Mouse (Mus musculus): ENCODE measurements around the gene Pla2g6. TPM values are rescaled to one million over a fixed set of nuclear protein-coding genes. Genes with fewer than 3 reads are reported as not detected.

Gene Pla2g6
- polyA plus RNA-seq, 1 experiment from 2014 or later = 15.6 TPM

DNA sequence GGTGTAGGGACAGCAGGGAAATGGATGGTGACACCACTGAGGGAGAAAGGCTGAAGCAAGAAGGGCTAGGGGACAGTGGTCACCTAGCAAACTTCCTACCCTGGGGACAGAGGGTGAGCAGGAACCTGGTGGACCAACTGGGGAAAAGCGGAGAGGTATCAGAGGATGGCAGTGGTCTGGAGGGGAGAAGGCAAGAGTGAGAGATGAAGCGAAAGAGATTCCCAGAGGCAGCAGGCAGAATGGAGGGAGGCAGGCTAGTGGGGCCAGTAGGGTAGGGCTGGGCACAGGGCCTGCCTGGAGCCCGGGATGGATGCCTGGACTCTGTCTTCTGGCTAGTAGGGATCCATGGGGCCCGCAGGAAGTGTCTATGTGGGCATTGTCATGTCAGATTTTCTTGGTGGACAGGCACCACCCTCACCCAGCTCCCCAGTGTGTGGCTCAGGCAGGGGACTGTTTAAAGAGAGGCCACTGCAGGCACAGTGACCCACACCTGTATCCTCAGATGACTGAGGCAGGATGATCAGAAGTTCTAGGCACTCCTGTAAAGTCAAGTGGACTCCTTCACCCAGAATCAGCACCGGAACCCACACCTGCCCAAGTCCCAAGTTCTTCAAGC lies 25.6 kb upstream of the Pla2g6 start:
- H3K27me3 ChIP-seq (ENCODE audit: control insufficient read depth, insufficient read depth, low read length) = no peaks in the 10 kb centered on the region
- WGBS = 82% methylated on average over 5 of the region's 5 CpGs
- no peak overlapping the region for H3K9ac ChIP-seq (ENCODE audit: low read length)
- H3K4me2 ChIP-seq (ENCODE audit: low read depth, low read length) = no peak overlapping the region
- no peaks in the 10 kb centered on the region for H3K9me3 ChIP-seq (replicated peaks; ENCODE audit: control insufficient read depth, low read length)
- H3K36me3 ChIP-seq (ENCODE audit: control insufficient read depth, insufficient read depth, low read length) = no peaks in the 10 kb centered on the region
- H3K27ac ChIP-seq (ENCODE audit: low read length) = no peak overlapping the region
- H3K4me3 ChIP-seq (replicated peaks; ENCODE audit: low read length) = no peak overlapping the region
- H3K4me1 ChIP-seq (ENCODE audit: control insufficient read depth, insufficient read depth, low read length) = peaks cover 57% of the 10 kb centered on the region
- no peak for ATAC-seq (ENCODE audit: insufficient read depth, low FRiP score)

DNA sequence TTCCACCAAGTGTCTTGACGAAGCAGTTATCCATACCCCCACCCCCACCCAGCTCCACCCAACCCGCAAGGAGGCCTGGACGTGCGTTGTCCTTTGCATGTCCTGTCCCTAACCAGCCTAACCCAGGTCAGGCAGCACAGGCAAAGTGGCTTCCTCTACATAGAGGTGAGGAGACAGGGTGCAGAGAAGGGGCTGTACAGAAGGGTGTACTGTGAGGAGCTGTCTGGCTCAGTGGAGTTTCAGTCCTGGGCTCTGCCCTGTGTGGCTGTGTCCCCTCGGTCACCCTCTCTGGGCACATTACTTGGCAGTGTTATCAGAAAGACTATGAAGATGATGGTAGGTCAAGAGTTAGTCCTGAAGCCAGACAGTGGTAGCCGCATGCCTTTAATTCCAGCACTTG lies 24.3 kb upstream of the Pla2g6 start:
- H3K27me3 ChIP-seq (ENCODE audit: control insufficient read depth, insufficient read depth, low read length) = no peaks in the 10 kb centered on the region
- no peak overlapping the region for H3K27ac ChIP-seq (ENCODE audit: low read length)
- no peak overlapping the region for H3K4me2 ChIP-seq (ENCODE audit: low read depth, low read length)
- 76% methylated on average over 6 of the region's 6 CpGs for WGBS
- no peak for ATAC-seq (ENCODE audit: insufficient read depth, low FRiP score)
- peaks cover 53% of the 10 kb centered on the region for H3K4me1 ChIP-seq (ENCODE audit: control insufficient read depth, insufficient read depth, low read length)
- peak overlapping the region; percentile 42 for H3K9ac ChIP-seq (ENCODE audit: low read length)
- no peaks in the 10 kb centered on the region for H3K9me3 ChIP-seq (replicated peaks; ENCODE audit: control insufficient read depth, low read length)
- H3K36me3 ChIP-seq (ENCODE audit: control insufficient read depth, insufficient read depth, low read length) = no peaks in the 10 kb centered on the region
- no peak overlapping the region for H3K4me3 ChIP-seq (replicated peaks; ENCODE audit: low read length)

GRCm38 (mm10) chr15:79351331-79351767 lies 23.2 kb upstream of the Pla2g6 start:
- Histone ChIP-seq H3K27me3 (ENCODE audit: control insufficient read depth, insufficient read depth, low read length) (no peaks in the 10 kb centered on the region), H3K4me2 (ENCODE audit: low read depth, low read length) (peak overlapping the region; percentile 33; the same call in 1 of the 2 replicates), H3K9ac (ENCODE audit: low read length) (peak overlapping the region; percentile 59), H3K9me3 (replicated peaks; ENCODE audit: control insufficient read depth, low read length) (no peaks in the 10 kb centered on the region), H3K27ac (ENCODE audit: low read length) (peak overlapping the region; percentile 66; the same call in 1 of the 2 replicates), H3K4me3 (replicated peaks; ENCODE audit: low read length) (0 out of 2 replicates have a peak overlapping the region, but pooled peaks have one; percentile 1), H3K4me1 (ENCODE audit: control insufficient read depth, insufficient read depth, low read length) (peaks cover 52% of the 10 kb centered on the region), H3K36me3 (ENCODE audit: control insufficient read depth, insufficient read depth, low read length) (no peaks in the 10 kb centered on the region)
- 19% methylated on average over 15 of the region's 15 CpGs for WGBS
- ATAC-seq (ENCODE audit: insufficient read depth, low FRiP score) = no peak

DNA sequence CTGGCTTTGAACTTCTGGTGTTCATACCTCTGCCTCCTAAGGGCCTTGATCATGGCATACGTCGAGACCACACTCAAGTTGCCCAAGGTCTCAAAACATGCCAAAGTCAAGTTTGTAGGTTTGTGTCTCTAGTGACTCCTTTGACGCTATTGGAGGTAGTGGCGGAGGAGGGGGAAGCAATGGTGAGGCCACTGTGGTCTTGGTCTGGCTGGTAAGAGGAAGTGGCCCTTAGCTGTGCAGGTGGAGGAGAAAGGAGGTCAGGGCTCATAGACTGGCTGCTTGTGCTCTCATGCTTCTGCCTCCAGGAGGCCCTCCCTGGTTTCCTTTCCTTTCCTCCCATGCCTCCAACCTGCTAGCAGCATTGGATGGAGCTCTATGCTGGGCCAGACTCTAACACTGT lies 22.7 kb upstream of the Pla2g6 start:
- Histone ChIP-seq H3K27ac (ENCODE audit: low read length) (peak overlapping the region; percentile 66; the same call in 1 of the 2 replicates), H3K4me1 (ENCODE audit: control insufficient read depth, insufficient read depth, low read length) (peaks cover 53% of the 10 kb centered on the region), H3K4me3 (replicated peaks; ENCODE audit: low read length) (0 out of 2 replicates have a peak overlapping the region, but pooled peaks have one; percentile 1), H3K27me3 (ENCODE audit: control insufficient read depth, insufficient read depth, low read length) (no peaks in the 10 kb centered on the region), H3K9me3 (replicated peaks; ENCODE audit: control insufficient read depth, low read length) (no peaks in the 10 kb centered on the region), H3K36me3 (ENCODE audit: control insufficient read depth, insufficient read depth, low read length) (no peaks in the 10 kb centered on the region), H3K4me2 (ENCODE audit: low read depth, low read length) (peak overlapping the region; percentile 33; the same call in 1 of the 2 replicates), H3K9ac (ENCODE audit: low read length) (peak overlapping the region; percentile 59)
- WGBS = 90% methylated on average over 4 of the region's 4 CpGs
- ATAC-seq (ENCODE audit: insufficient read depth, low FRiP score) = no peak

DNA sequence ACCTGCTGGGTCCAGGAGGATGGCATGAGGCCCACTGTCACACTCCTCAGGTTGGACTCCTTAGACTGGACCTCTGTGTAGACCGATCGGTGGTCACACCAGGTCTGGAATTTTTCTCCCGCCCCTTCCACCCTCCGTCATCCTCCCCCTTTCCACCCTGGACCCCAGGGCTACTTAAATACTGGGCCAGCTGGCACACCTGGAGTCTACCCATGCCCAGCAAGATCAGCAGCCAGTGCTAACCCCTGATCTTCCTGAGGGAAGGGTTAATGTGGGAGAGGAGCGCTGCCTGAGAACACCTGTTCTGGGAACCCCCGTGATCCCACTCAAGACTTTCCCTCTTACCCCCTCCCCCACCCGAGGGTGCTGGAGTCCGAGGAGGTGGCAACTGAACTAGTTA lies 20.5 kb upstream of the Pla2g6 start:
- Histone ChIP-seq H3K9ac (ENCODE audit: low read length) (peak overlapping the region; percentile 93), H3K27ac (ENCODE audit: low read length) (peak overlapping the region; percentile 100), H3K4me2 (ENCODE audit: low read depth, low read length) (peak overlapping the region; percentile 79), H3K9me3 (replicated peaks; ENCODE audit: control insufficient read depth, low read length) (no peaks in the 10 kb centered on the region), H3K4me3 (replicated peaks; ENCODE audit: low read length) (peak overlapping the region; percentile 76), H3K36me3 (ENCODE audit: control insufficient read depth, insufficient read depth, low read length) (no peaks in the 10 kb centered on the region), H3K27me3 (ENCODE audit: control insufficient read depth, insufficient read depth, low read length) (no peaks in the 10 kb centered on the region), H3K4me1 (ENCODE audit: control insufficient read depth, insufficient read depth, low read length) (peaks cover 42% of the 10 kb centered on the region)
- no peak for ATAC-seq (ENCODE audit: insufficient read depth, low FRiP score)
- 42% methylated on average over 8 of the region's 8 CpGs for WGBS

GRCm38 (mm10) chr15:79347845-79348506 lies 19.8 kb upstream of the Pla2g6 start:
- Histone ChIP-seq H3K9me3 (replicated peaks; ENCODE audit: control insufficient read depth, low read length) (no peaks in the 10 kb centered on the region), H3K36me3 (ENCODE audit: control insufficient read depth, insufficient read depth, low read length) (no peaks in the 10 kb centered on the region), H3K4me3 (replicated peaks; ENCODE audit: low read length) (peak overlapping the region; percentile 76), H3K4me2 (ENCODE audit: low read depth, low read length) (peak overlapping the region; percentile 79), H3K27ac (ENCODE audit: low read length) (peak overlapping the region; percentile 100), H3K27me3 (ENCODE audit: control insufficient read depth, insufficient read depth, low read length) (no peaks in the 10 kb centered on the region), H3K9ac (ENCODE audit: low read length) (peak overlapping the region; percentile 93), H3K4me1 (ENCODE audit: control insufficient read depth, insufficient read depth, low read length) (peaks cover 46% of the 10 kb centered on the region)
- ATAC-seq (ENCODE audit: insufficient read depth, low FRiP score) = peak; percentile 86
- under 1% methylated on average over 46 of the region's 46 CpGs for WGBS

- H3K27ac ChIP-seq (ENCODE audit: low read length) = peak overlapping the region; percentile 100
- peak; percentile 77 for ATAC-seq (ENCODE audit: insufficient read depth, low FRiP score)
- H3K4me3 ChIP-seq (replicated peaks; ENCODE audit: low read length) = peak overlapping the region; percentile 76
- peaks cover 44% of the 10 kb centered on the region for H3K4me1 ChIP-seq (ENCODE audit: control insufficient read depth, insufficient read depth, low read length)
- H3K36me3 ChIP-seq (ENCODE audit: control insufficient read depth, insufficient read depth, low read length) = no peaks in the 10 kb centered on the region
- no peaks in the 10 kb centered on the region for H3K9me3 ChIP-seq (replicated peaks; ENCODE audit: control insufficient read depth, low read length)
- WGBS = under 1% methylated on average over 61 of the region's 61 CpGs
- H3K27me3 ChIP-seq (ENCODE audit: control insufficient read depth, insufficient read depth, low read length) = no peaks in the 10 kb centered on the region
- H3K9ac ChIP-seq (ENCODE audit: low read length) = peak overlapping the region; percentile 93
- H3K4me2 ChIP-seq (ENCODE audit: low read depth, low read length) = peak overlapping the region; percentile 79
These were observed 19.1 kb upstream of the Pla2g6 start for GRCm38 (mm10) chr15:79347165-79347844.

DNA sequence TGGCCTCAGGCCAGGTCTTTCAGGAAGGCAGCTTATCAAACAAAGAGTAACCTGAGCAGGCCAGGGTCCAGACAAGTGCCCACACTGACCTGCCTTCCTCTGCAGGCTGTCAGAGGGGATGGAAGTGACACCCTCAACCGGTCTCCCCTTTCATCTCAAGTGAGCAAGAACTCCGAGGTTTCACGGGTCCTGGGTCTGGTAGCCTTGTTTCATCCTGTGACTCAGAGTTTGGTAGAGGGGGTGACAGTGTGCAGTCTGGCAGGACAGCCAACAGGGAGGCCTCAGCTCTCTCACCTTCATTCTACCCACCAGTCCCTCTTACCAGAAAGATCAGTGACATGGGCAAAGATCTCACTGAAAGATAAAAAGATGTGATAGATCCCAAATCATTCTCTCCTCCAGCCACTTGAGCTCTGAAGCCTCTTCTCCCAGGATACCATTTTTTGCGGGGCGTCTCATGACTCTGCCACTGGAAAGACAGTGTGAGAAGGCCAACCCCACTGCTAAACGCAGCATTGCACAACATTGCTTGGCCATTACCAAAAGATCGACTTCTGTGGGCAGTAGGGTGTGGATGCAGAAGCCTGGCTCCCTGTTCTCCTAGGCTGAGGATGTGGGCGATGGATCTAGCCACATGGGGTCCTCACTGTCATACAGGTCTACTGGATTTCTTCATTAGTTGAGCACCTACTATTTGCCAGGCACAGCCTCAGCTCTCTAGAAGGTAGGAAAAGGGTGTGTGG lies 18.0 kb upstream of the Pla2g6 start, which contains the start of gene Maff:
TSS of gene Maff (plus strand) at position 571 of the 743 bp plus-strand sequence.
- Histone ChIP-seq H3K36me3 (ENCODE audit: control insufficient read depth, insufficient read depth, low read length) (no peaks in the 10 kb centered on the region), H3K9me3 (replicated peaks; ENCODE audit: control insufficient read depth, low read length) (no peaks in the 10 kb centered on the region), H3K27me3 (ENCODE audit: control insufficient read depth, insufficient read depth, low read length) (no peaks in the 10 kb centered on the region), H3K4me2 (ENCODE audit: low read depth, low read length) (peak within 1 kb of the TSS; percentile 79), H3K4me3 (replicated peaks; ENCODE audit: low read length) (peak within 1 kb of the TSS; percentile 76), H3K4me1 (ENCODE audit: control insufficient read depth, insufficient read depth, low read length) (peaks cover 34% of the 10 kb centered on the region), H3K9ac (ENCODE audit: low read length) (peak within 1 kb of the TSS; percentile 93), H3K27ac (ENCODE audit: low read length) (peak within 1 kb of the TSS; percentile 100)
- WGBS = 49% methylated on average over 8 of the region's 8 CpGs
- no peak for ATAC-seq (ENCODE audit: insufficient read depth, low FRiP score)

All from stomach, embryonic 16.5 days (tissue).